Mouse (Mus musculus) thymus, adult 2 months (tissue): ENCODE measurements at regions not wholly inside any gene's neighbourhood (a gene's known extent, or its start where the extent isn't known, plus 50 kb on each side); places are given as distances from the start of the nearest gene placed in this dataset.

ENCODE experiments used
- DNase-seq: peaks from one replicate; pipeline ENCODE4 v3.0.0; 2021
- H3K27ac ChIP-seq: fragments of 200-500 bp; 2 replicates; pipeline ENCODE4 v1.5.1; 2012; ENCODE audit warnings: low read length, control low read depth; ENCODE audit not compliant: control insufficient read depth, insufficient read depth
- H3K27me3 ChIP-seq: fragments of 200-500 bp; 2 replicates; pipeline ENCODE4 v1.6.1; 2012; ENCODE audit warnings: mild to moderate bottlenecking, low read length, moderate library complexity, mixed read lengths; ENCODE audit not compliant: control insufficient read depth, insufficient read depth
- H3K36me3 ChIP-seq: fragments of 200-500 bp; 2 replicates; pipeline ENCODE4 v1.6.1; 2012; ENCODE audit warnings: mild to moderate bottlenecking, low read length, moderate library complexity; ENCODE audit not compliant: control insufficient read depth, insufficient read depth
- H3K4me1 ChIP-seq: fragments of 200-500 bp; replicated peaks from 2 replicates; pipeline ENCODE4 v1.6.1; 2012; ENCODE audit warnings: low read length; ENCODE audit not compliant: control insufficient read depth, insufficient read depth
- H3K4me3 ChIP-seq: fragments of 200-500 bp; 2 replicates; pipeline ENCODE4 v1.5.1; 2012; ENCODE audit warnings: mild to moderate bottlenecking, low read length, control low read depth, moderate library complexity; ENCODE audit not compliant: control insufficient read depth, insufficient read depth
- CTCF ChIP-seq: fragments of 200-500 bp; IDR thresholded peaks from 2 replicates; pipeline ENCODE4 v1.5.1; 2012; ENCODE audit warnings: mild to moderate bottlenecking, control low read depth, low read length, moderate library complexity, borderline replicate concordance; ENCODE audit not compliant: control insufficient read depth, poor library complexity, insufficient read depth; ENCODE audit errors: extremely low read depth
- POLR2A ChIP-seq: fragments of 200-500 bp; IDR thresholded peaks from 2 replicates; pipeline ENCODE4 v1.6.1; 2012; ENCODE audit warnings: mild to moderate bottlenecking, low read length, control low read depth, moderate library complexity; ENCODE audit not compliant: control insufficient read depth, poor library complexity, insufficient read depth; ENCODE audit errors: extremely low read depth
- WGBS: fragments of 180-500 bp; shearing (Covaris S2); methylation state at CpG from one replicate; pipeline ENCODE4 v1.1.7; 2018; 5-methylcytosine and 5-hydroxymethylcytosine counted together

- H3K4me1 ChIP-seq = no peaks in the 10 kb centered on the region
- WGBS = 73% methylated on average over 4 of the region's 4 CpGs
- no peak for DNase-seq
- H3K27ac ChIP-seq = no peak overlapping the region
- no peaks in the 10 kb centered on the region for H3K36me3 ChIP-seq
- H3K4me3 ChIP-seq = no peak overlapping the region
- TF ChIP-seq CTCF (no peak), POLR2A (no peak)
- H3K27me3 ChIP-seq = no peaks in the 10 kb centered on the region
Observed at GRCm38 (mm10) chr12:26079061-26079625, 335.9 kb downstream of the Rnf144a start.

GRCm38 (mm10) chr12:26075638-26076254 is 339.3 kb downstream of the Rnf144a start:
- Histone ChIP-seq H3K27ac (no peak overlapping the region), H3K27me3 (no peaks in the 10 kb centered on the region), H3K36me3 (no peaks in the 10 kb centered on the region), H3K4me3 (no peak overlapping the region), H3K4me1 (no peaks in the 10 kb centered on the region)
- 75% methylated on average over 9 of the region's 9 CpGs for WGBS
- TF ChIP-seq CTCF = no peak
- TF ChIP-seq POLR2A = no peak
- no peak for DNase-seq

DNA sequence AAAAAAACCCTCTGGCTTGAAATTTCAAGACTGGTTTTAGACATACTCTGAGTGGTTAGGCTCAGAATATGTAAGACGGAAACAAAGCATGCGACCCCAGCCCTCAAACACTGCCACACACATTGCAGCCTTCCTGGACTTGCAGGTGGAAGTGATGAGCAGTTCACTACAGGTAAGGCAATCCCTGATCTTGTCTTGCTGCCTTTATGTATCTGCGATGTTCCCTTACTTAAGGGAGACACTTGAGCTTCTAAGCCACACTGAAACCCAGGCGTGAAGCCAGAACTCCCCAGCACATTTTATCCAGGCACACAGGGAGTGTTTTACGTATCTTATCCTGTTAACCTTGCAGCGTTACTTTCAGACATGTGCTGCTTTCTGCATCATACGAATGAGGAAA is 342.9 kb downstream of the Rnf144a start:
- H3K4me1 ChIP-seq = peaks cover 10% of the 10 kb centered on the region
- TF ChIP-seq CTCF = no peak
- TF ChIP-seq POLR2A = no peak
- no peak for DNase-seq
- H3K27me3 ChIP-seq = no peaks in the 10 kb centered on the region
- no peak overlapping the region for H3K27ac ChIP-seq
- H3K36me3 ChIP-seq = no peaks in the 10 kb centered on the region
- WGBS = 85% methylated on average over 7 of the region's 7 CpGs
- H3K4me3 ChIP-seq = no peak overlapping the region

DNA sequence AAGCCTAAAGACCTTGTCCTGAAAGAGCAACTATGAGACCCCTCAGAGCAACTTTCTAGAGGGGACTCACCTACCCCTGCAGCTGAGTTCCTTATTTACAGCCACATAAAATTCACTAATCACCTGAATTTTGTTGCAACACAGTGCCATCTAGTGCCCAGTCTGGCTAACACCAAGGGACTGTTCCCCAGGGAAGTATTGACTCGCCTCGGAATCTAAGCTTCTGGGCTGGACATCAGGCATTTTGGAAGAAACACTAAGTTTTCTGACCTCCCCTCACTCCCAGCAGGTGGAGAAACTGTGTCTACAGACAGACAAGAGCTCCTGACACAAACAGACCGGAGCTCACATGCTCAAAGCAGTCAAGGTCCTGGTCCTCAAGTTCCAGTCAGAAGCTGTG is 343.4 kb downstream of the Rnf144a start:
- Histone ChIP-seq H3K36me3 (no peaks in the 10 kb centered on the region), H3K27ac (no peak overlapping the region), H3K4me3 (no peak overlapping the region), H3K4me1 (peaks cover 10% of the 10 kb centered on the region), H3K27me3 (no peaks in the 10 kb centered on the region)
- 16% methylated on average over 3 of the region's 3 CpGs for WGBS
- TF ChIP-seq POLR2A = no peak
- no peak for TF ChIP-seq CTCF
- DNase-seq = peak; percentile 72

GRCm38 (mm10) chr12:26068685-26069008 is 346.4 kb downstream of the Rnf144a start:
- no peaks in the 10 kb centered on the region for H3K27me3 ChIP-seq
- DNase-seq = peak; percentile 50
- H3K4me3 ChIP-seq = peak overlapping the region; percentile 24
- H3K27ac ChIP-seq = peak overlapping the region; percentile 82
- 8% methylated on average over 4 of the region's 4 CpGs for WGBS
- peaks cover 10% of the 10 kb centered on the region for H3K4me1 ChIP-seq
- no peaks in the 10 kb centered on the region for H3K36me3 ChIP-seq
- TF ChIP-seq CTCF (no peak), POLR2A (no peak)

DNA sequence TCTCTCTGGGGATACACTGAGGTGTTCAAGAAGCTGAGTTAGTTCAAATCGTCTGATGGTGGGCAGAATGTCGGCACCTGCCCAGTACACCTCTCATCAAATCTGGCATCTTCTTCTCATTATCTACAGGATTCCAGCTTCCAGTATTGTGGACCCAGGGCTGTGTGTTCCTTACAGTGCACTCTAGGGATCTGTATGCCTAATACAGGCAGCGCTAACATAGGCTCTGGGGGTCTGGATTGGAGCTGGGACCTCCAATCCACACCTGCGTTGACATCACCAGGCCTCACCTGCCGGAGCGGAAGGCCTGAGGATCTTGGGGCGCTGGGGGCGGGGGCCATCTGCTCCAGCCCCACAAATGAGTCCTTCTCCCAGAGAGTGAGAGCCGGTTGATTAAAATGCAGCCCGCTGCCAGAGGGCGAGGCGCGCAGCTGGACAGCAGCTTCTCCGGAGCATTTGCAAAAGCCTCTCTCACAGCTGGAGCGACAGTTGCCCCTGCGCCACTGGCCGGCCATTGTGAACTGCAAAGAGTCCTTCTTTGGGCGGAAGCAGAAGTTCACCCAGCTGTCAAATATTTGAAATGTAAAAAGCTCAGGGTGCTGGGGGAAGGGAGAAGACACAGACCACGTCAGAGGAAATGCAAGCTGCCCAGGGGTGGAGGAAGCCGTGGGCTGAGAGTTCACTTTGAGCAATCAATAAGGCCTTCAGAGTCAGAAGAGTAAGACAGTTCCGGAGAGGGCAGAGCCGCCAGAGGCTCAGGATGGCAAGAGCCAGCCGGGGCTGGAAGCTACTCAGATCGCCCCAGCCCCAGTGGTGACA is 347.0 kb downstream of the Rnf144a start:
- Histone ChIP-seq H3K27me3 (no peaks in the 10 kb centered on the region), H3K4me1 (peaks cover 10% of the 10 kb centered on the region), H3K27ac (peak overlapping the region; percentile 82), H3K4me3 (peak overlapping the region; percentile 24), H3K36me3 (no peaks in the 10 kb centered on the region)
- 26% methylated on average over 24 of the region's 24 CpGs for WGBS
- TF ChIP-seq CTCF (no peak), POLR2A (no peak)
- DNase-seq = peak; percentile 48
